Mouse (Mus musculus): Measurements from ENCODE around the gene Tsc22d3. TPM values are rescaled to one million over a fixed set of nuclear protein-coding genes. Genes with fewer than 3 reads are reported as not detected.
"Not testable (repeated sequence)": the region's sequence is repeated elsewhere in the genome, so short reads cannot be mapped to it uniquely, and the experiment has no call there.

Tsc22d3 gene
- polyA plus RNA-seq, 1 experiment, result 85.7 TPM

DNA sequence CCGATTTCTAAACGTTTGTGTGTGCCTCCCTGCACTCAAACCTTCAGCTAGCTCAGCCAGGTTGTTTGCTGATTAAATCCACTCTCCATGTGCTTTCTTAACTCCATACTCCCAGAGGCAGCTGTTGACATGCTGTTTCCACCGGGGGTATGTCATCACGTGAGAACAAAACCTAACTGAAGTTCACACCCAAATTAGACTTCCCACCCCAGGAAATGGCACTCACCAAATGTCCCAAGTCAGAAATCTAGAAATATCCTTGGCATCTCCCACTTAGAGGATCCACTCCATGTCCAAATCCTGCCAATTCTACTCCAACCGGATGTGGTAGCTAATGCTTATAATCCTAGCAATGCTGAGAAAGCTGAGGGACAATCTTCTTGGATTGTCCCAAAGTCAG is 100.2 kb downstream of the Tsc22d3 start:
- no peak for DNase-seq (ENCODE audit: low read depth)

DNA sequence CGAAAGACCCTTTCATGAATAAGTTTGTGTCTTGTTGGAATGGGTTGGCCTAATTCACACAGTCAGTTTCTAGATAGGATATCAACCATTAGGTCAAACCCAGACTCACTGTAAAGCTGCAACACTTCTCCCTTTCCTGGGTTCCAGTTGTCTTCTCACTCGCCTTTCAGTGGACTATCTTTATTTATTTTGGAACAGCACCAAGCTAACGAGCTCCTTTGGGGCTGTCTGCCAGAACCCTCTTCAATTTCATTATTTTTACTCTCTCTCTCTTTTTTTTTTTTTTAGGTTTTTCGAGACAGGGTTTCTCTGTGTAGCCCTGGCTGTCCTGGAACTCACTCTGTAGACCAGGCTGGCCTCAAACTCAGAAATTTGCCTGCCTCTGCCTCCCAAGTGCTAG is 102.0 kb downstream of the Tsc22d3 start:
- not testable (repeated sequence) for DNase-seq (ENCODE audit: low read depth)

DNA sequence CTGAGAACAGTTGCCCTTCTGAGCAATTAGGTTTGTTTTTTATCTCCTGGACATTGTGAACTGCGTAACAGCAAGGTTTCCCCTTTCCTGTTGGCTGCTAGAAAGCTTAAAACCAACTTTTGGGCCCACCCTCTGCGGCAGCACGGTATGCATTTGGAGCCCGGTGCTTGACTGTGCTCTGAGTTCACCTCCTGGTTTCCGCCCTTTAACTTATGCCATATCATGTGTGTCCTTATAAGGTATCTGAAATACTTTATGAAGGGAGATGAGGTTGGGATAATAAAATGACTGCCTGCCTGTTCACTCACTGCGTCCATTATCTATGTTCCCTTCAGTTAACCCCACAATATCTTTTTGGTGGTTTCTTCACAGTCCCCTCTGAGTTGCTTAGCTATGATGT is 106.3 kb downstream of the Tsc22d3 start:
- no peak for DNase-seq (ENCODE audit: low read depth)

DNA sequence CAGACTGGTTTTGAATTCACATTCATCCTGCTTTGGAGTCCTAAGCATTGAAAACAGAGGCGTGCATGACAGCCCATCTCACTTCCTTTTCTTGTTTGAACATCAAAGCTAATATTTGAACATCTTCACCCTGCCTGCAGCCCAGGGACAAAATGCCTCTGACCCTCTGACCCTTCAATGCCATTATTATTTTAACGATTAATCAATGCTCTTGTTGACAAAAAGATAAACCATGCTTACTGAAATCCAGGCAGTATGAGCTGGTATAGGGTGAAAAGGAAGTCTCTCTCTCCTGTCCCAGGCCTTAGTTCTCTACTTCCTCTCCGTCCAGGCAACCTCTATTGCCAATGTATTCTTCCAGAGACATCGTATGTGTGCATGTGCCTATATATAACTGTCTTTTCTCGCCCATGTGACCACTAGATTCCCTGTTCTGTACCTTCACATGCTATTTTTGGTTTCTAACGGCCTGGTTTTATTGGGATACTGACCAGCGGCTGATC is 106.9 kb downstream of the Tsc22d3 start:
- DNase-seq (ENCODE audit: low read depth), result no peak

DNA sequence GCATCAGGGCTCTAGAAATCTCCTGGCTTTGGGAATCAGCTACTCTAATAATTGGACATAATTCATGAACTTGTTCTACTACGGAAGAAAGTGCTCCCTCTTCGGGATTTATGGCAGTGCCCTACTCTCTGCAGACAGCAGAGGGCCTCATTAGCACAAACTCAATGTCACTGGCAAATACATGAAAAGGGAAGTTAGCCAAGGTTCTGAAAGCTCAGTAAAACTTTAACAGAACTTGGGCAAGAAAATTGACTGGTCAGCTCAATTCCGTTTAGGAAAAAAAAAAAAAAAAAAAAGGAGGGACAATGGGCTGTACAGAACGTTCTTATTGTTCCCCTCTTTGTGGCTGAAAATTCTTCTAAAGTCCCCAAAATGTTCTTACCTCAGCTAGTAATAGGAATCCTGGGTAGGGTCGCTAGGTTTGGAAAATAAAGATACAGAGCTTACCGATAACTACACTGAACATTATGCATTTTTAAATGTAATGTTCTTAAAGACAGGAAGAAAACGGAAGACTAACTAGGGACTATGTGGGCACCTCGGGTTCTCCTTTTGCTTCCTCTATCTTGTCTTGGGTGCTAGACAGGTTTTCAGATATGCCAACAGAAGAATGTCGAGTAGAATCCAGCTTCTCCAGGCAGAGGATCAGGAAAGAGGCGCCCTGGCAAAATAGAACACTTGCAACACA is 108.4 kb downstream of the Tsc22d3 start:
- DNase-seq (ENCODE audit: low read depth), result no peak

DNA sequence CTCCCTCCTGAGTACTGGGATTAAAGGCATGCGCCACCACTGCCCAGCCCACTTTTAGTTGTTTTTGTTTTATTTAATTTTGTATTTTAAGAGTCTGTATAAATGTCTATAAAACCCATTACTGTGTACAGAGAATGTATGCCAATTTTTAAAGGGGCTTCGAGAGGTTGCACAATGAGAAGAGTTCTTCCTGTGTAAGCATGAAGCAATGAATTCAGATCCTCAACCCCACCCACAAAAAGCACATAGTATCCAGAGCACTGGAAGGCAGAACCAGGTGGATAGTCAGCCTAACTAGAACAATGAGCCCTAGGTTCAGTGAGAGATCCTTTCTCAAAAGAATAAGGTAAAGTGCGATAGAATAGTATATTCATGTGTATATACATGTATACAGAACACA is 110.3 kb downstream of the Tsc22d3 start:
- no peak for DNase-seq (ENCODE audit: low read depth)

Other genes with a start within 250 kb of the Tsc22d3 start
- 16.5 and 17.8 TPM in 2 replicates for gene Prps1, start 144.0 kb downstream of the Tsc22d3 start, polyA plus RNA-seq (2012; rRNA removed)
- 13.6 and 14.0 TPM in 2 replicates for gene Mid2, start 63.9 kb upstream of the Tsc22d3 start, polyA plus RNA-seq (2012; rRNA removed)
- gene Tex13b, start 212.8 kb upstream of the Tsc22d3 start, polyA plus RNA-seq (2012; rRNA removed), result not detected in 2 replicates

Measured in gonadal fat pad, adult 2 months (tissue).